Mouse (Mus musculus) liver, embryonic 13.5 days (tissue): ENCODE results near the gene Rnf182. TPM values are rescaled to one million over a fixed set of nuclear protein-coding genes. Genes with fewer than 3 reads are reported as not detected.

ENCODE experiments used
- ATAC-seq: fragments of 200-750 bp; cut with Nextera tagmentation; 2 replicates; pipeline ENCODE4 v1.8.0; 2017; ENCODE audit warnings: low read depth, mild to moderate bottlenecking, moderate number of reproducible peaks, moderate library complexity
- DNase-seq: peaks from one replicate; pipeline ENCODE4 v3.0.0; 2022
- H3K27ac ChIP-seq: fragments of 300-500 bp; sonication (generic); 2 replicates; pipeline ENCODE4 v1.5.1; 2015; ENCODE audit warnings: moderate library complexity, mild to moderate bottlenecking, inconsistent platforms
- H3K27me3 ChIP-seq: fragments of 300-500 bp; sonication (generic); 2 replicates; pipeline ENCODE4 v1.6.1; 2015; ENCODE audit warnings: mild to moderate bottlenecking, inconsistent platforms
- H3K36me3 ChIP-seq: fragments of 300-500 bp; sonication (generic); 2 replicates; pipeline ENCODE4 v1.6.1; 2015; ENCODE audit warnings: mild to moderate bottlenecking, inconsistent platforms
- H3K4me1 ChIP-seq: fragments of 300-500 bp; sonication (generic); replicated peaks from 2 replicates; pipeline ENCODE4 v1.6.1; 2015; ENCODE audit warnings: inconsistent platforms
- H3K4me2 ChIP-seq: fragments of 300-500 bp; sonication (generic); 2 replicates; pipeline ENCODE4 v1.6.1; 2015; ENCODE audit warnings: inconsistent platforms, mild to moderate bottlenecking, moderate library complexity
- H3K4me3 ChIP-seq: fragments of 300-500 bp; sonication (generic); replicated peaks from 2 replicates; pipeline ENCODE4 v1.5.1; 2015; ENCODE audit warnings: mild to moderate bottlenecking, inconsistent platforms
- H3K9ac ChIP-seq: fragments of 300-500 bp; sonication (generic); 2 replicates; pipeline ENCODE4 v1.6.1; 2015; ENCODE audit warnings: mild to moderate bottlenecking, inconsistent platforms
- H3K9me3 ChIP-seq: fragments of 300-500 bp; sonication (generic); replicated peaks from 2 replicates; pipeline ENCODE4 v1.6.1; 2016; ENCODE audit warnings: inconsistent platforms
- WGBS: fragments of 180-500 bp; shearing (Covaris S2); methylation state at CpG from one replicate; pipeline ENCODE4 v1.1.7; 2015; ENCODE audit not compliant: insufficient replicate concordance; 5-methylcytosine and 5-hydroxymethylcytosine counted together
- polyA plus RNA-seq: library from polyadenylated mRNA; unstranded; fragments of >200 nt; fragmentation: Nextera tagmentation; extraction: Ambion mirVana; gene quantifications from 2 replicates; pipeline ENCODE4 v1.2.1, GENCODE M21; 2015

Gene Rnf182
- polyA plus RNA-seq, 1 experiment from 2014 or later = 0.05 TPM

DNA sequence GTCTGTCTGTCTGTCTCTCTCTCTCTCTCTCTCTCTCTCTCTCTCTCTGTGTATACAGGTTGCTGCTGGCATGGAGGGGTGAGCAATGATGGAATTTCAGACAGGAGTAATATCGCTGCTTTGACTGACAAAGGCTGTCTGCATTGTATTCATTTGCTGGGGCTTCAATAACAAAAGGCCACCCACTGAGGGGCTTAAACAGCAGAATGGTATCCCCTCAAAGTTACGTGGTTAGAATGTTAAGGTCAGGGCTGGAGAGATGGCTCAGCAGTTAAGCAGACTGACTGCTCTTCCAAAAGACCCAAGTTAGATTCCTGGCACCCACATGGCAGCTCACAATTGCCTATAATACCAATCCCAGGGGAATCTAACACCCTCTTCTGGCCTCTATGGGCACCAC, 30.2 kb upstream of the Rnf182 start:
- H3K4me3 ChIP-seq = no peak overlapping the region
- no peaks in the 10 kb centered on the region for H3K9me3 ChIP-seq
- H3K9ac ChIP-seq = no peak overlapping the region
- ATAC-seq (no peak), DNase-seq (no peak)
- no peaks in the 10 kb centered on the region for H3K4me1 ChIP-seq
- no peaks in the 10 kb centered on the region for H3K36me3 ChIP-seq
- H3K4me2 ChIP-seq = no peak overlapping the region
- WGBS = 61% methylated on average over 2 of the region's 2 CpGs
- H3K27ac ChIP-seq = no peak overlapping the region
- H3K27me3 ChIP-seq = no peaks in the 10 kb centered on the region

- H3K27me3 ChIP-seq = peaks cover 8% of the 10 kb centered on the region
These were observed 28.5 kb upstream of the Rnf182 start for GRCm38 (mm10) chr13:43586966-43587365.

DNA sequence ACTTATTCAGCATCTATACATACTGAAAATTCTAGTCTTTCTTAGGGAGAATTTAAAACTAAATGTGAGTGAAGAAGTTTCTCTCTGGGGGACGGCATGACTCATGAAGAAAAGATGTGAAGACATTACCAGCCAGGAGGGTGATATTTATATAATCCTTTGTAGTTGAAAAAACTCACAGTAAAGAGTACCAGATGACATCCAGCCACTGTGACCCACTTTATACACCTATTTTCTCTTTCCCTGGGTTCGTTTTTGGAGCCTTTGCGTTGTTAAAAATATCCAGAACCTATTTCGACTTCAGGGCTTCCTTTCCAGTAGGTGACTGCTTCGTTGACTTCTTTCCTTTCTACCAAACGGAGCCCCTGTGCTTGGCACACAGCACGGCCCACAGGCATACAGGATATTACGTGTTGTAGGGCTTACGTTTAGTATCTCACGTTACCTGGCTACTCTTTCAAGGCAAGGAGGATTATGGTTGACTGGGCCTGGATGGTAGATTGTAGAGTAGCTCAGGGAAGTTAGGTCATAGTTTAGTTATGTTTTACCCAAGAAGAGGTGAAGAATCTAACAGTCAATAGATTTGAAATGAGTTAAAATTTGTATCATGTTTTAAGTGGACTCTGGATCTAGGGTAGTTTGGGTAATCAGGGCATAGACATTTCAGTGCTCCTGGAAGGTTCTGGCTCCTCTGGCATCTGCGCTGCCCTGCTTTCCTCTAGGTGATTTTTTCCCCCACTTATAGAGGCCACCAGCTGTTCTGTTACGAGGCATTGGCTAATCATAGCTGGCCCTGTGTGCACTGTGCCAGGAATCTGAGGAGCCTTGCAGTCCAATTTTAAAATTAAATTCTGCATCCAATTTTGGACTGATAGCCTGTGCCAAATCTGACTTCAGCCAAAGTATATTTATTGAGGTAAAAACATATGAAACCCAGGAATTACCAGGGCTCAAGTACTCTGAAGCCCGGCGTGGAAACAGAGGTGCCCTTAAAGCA, 27.4 kb upstream of the Rnf182 start:
- H3K27ac ChIP-seq = no peak overlapping the region
- H3K36me3 ChIP-seq = no peaks in the 10 kb centered on the region
- peaks cover 13% of the 10 kb centered on the region for H3K27me3 ChIP-seq
- H3K4me2 ChIP-seq = no peak overlapping the region
- no peak for DNase-seq
- no peak for ATAC-seq
- H3K9ac ChIP-seq = no peak overlapping the region
- H3K9me3 ChIP-seq = no peaks in the 10 kb centered on the region
- no peak overlapping the region for H3K4me3 ChIP-seq
- no peaks in the 10 kb centered on the region for H3K4me1 ChIP-seq
- WGBS = 70% methylated on average over 14 of the region's 14 CpGs

More at GRCm38 (mm10) chr13:43586966-43587365, 28.5 kb upstream of the Rnf182 start:
- Histone ChIP-seq H3K4me1 (no peaks in the 10 kb centered on the region), H3K36me3 (no peaks in the 10 kb centered on the region), H3K27ac (no peak overlapping the region), H3K9me3 (no peaks in the 10 kb centered on the region), H3K9ac (no peak overlapping the region), H3K4me3 (no peak overlapping the region), H3K4me2 (no peak overlapping the region)
- 58% methylated on average over 3 of the region's 3 CpGs for WGBS
- ATAC-seq = no peak
- DNase-seq = no peak

DNA sequence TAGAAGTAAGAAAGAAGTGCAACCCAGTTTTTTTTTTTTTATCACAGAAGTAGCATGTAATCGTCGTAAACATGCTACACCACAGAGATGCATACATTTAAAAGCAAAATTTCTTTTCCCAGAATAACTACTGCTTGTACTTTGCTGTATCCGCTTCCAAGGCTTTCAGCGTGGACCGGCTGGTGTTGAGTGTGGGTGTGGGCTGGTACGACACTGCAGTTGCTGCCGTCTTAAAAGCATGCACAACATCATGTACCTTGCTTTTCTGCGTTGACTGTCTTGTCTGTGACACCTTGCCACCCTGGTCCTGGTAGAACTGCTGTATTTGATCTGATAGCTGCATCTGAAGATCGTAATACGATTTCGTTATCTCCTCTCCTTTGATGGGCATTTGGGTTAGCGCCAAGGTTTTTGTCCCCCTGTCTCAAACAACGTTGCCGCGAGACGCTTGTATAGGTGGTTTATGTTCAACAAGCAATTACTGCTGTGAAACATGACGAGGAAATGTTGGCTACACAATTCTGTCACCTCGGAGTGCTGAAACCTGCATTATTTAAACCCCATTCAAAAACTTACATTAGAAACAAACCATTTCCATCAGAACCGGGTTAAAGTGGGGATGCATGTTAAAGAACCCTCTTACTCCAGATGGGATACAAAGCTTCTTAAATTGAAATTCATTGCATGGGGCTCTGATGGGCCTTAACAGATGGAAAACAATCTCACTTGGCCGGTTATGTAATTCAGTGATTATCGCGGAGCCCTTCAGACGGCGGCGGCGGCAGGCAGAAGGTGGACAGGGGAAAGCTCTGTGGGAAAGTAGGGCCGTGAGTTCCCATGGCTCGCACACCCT, 23.5 kb upstream of the Rnf182 start:
- no peak for DNase-seq
- no peaks in the 10 kb centered on the region for H3K4me1 ChIP-seq
- no peaks in the 10 kb centered on the region for H3K36me3 ChIP-seq
- ATAC-seq = no peak
- H3K27ac ChIP-seq = no peak overlapping the region
- H3K27me3 ChIP-seq = peaks cover 13% of the 10 kb centered on the region
- H3K4me2 ChIP-seq = no peak overlapping the region
- no peak overlapping the region for H3K4me3 ChIP-seq
- no peaks in the 10 kb centered on the region for H3K9me3 ChIP-seq
- H3K9ac ChIP-seq = no peak overlapping the region
- WGBS = 63% methylated on average over 28 of the region's 28 CpGs

DNA sequence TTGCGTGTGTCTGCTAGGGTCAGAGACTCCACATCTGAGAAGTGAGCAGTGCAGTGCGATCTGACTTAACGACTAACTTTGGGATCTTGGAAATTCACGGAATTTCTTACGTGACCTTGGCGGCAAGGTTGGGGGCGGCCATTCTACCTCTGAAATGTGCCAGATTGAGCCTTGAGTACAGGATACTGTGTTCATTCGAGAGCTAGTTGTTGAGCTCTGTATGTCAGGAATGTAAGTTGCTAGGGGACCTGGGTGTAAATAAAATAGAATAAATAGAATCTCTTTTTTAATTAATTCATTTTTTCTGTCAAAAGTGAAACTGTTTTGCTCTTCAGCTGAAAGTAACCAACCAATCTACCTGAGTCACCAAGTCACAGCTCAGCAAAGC, 22.8 kb upstream of the Rnf182 start:
- H3K36me3 ChIP-seq = no peaks in the 10 kb centered on the region
- ATAC-seq (no peak), DNase-seq (no peak)
- H3K27me3 ChIP-seq = peaks cover 13% of the 10 kb centered on the region
- no peaks in the 10 kb centered on the region for H3K4me1 ChIP-seq
- no peak overlapping the region for H3K9ac ChIP-seq
- H3K4me3 ChIP-seq = no peak overlapping the region
- H3K4me2 ChIP-seq = no peak overlapping the region
- H3K9me3 ChIP-seq = no peaks in the 10 kb centered on the region
- 50% methylated on average over 8 of the region's 8 CpGs for WGBS
- no peak overlapping the region for H3K27ac ChIP-seq

GRCm38 (mm10) chr13:43595896-43596295, 19.6 kb upstream of the Rnf182 start:
- DNase-seq (no peak), ATAC-seq (no peak)
- no peaks in the 10 kb centered on the region for H3K36me3 ChIP-seq
- no peaks in the 10 kb centered on the region for H3K4me1 ChIP-seq
- peaks cover 13% of the 10 kb centered on the region for H3K27me3 ChIP-seq
- no peak overlapping the region for H3K4me3 ChIP-seq
- 42% methylated on average over 4 of the region's 4 CpGs for WGBS
- H3K4me2 ChIP-seq = no peak overlapping the region
- H3K9ac ChIP-seq = no peak overlapping the region
- no peaks in the 10 kb centered on the region for H3K9me3 ChIP-seq
- H3K27ac ChIP-seq = no peak overlapping the region

- 77% methylated on average over 6 of the region's 6 CpGs for WGBS
- Histone ChIP-seq H3K9me3 (no peaks in the 10 kb centered on the region), H3K27ac (no peak overlapping the region), H3K4me3 (no peak overlapping the region), H3K4me2 (no peak overlapping the region), H3K27me3 (no peaks in the 10 kb centered on the region), H3K4me1 (no peaks in the 10 kb centered on the region), H3K9ac (no peak overlapping the region), H3K36me3 (no peaks in the 10 kb centered on the region)
- no peak for ATAC-seq
- DNase-seq = no peak
These were observed 14.5 kb upstream of the Rnf182 start for GRCm38 (mm10) chr13:43600967-43601366.

GRCm38 (mm10) chr13:43602440-43602839, 13.1 kb upstream of the Rnf182 start:
- Histone ChIP-seq H3K9ac (no peak overlapping the region), H3K4me3 (no peak overlapping the region), H3K4me2 (no peak overlapping the region), H3K27ac (no peak overlapping the region), H3K4me1 (no peaks in the 10 kb centered on the region), H3K36me3 (no peaks in the 10 kb centered on the region), H3K9me3 (no peaks in the 10 kb centered on the region), H3K27me3 (no peaks in the 10 kb centered on the region)
- DNase-seq = no peak
- ATAC-seq = no peak
- WGBS = 63% methylated on average over 2 of the region's 2 CpGs

DNA sequence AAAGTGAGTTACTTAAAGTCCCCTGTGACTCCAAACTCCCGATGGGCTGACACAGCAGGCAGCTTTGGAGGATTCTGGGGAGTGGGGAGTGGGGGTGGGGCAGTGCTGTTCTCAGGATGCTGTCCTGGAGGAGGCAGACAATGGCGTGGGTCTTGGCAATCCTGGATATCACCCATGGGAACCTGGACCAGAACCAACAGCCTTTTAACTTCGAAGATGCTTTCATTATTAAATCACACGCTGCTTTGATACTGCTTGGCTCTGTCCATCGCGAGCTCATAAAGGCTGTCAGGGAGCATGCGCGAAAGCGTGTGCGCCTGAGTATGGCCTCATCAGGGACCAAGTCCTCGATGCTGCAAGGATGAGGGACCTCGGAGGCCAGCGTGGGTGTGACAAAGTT, 12.5 kb upstream of the Rnf182 start:
- no peaks in the 10 kb centered on the region for H3K9me3 ChIP-seq
- WGBS = 71% methylated on average over 13 of the region's 13 CpGs
- no peak overlapping the region for H3K4me3 ChIP-seq
- no peak for DNase-seq
- no peak overlapping the region for H3K27ac ChIP-seq
- H3K9ac ChIP-seq = no peak overlapping the region
- no peaks in the 10 kb centered on the region for H3K36me3 ChIP-seq
- no peak overlapping the region for H3K4me2 ChIP-seq
- no peaks in the 10 kb centered on the region for H3K27me3 ChIP-seq
- no peaks in the 10 kb centered on the region for H3K4me1 ChIP-seq
- ATAC-seq = no peak

DNA sequence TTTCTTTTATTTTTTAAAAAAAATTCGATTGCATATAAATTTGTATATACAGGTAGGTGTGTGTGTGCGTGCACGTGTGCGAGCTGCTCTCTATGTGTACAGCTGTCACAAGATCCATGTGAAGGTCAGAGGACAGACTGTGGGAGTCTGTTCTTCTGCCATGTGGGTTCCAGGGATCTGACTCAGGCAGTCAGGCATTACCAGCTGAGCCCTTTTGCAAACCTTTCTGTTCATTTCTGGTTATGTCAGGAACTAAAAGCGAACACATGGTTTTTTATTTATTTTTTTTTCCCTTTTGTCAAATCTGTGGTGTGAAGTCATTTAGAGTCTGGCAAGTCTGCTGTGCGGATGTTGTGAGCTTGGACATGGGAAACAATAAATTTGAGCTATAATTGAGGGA, 6.7 kb upstream of the Rnf182 start:
- Histone ChIP-seq H3K27ac (no peak overlapping the region), H3K4me1 (no peaks in the 10 kb centered on the region), H3K27me3 (no peaks in the 10 kb centered on the region), H3K4me3 (no peak overlapping the region), H3K9ac (no peak overlapping the region), H3K36me3 (no peaks in the 10 kb centered on the region), H3K9me3 (no peaks in the 10 kb centered on the region), H3K4me2 (no peak overlapping the region)
- DNase-seq (no peak), ATAC-seq (no peak)
- 74% methylated on average over 6 of the region's 6 CpGs for WGBS

GRCm38 (mm10) chr13:43612040-43612439, 3.5 kb upstream of the Rnf182 start:
- Histone ChIP-seq H3K27me3 (peaks cover 23% of the 10 kb centered on the region), H3K4me3 (no peak overlapping the region), H3K4me1 (peaks cover 14% of the 10 kb centered on the region), H3K27ac (no peak overlapping the region), H3K36me3 (no peaks in the 10 kb centered on the region), H3K9me3 (no peaks in the 10 kb centered on the region), H3K9ac (no peak overlapping the region), H3K4me2 (no peak overlapping the region)
- WGBS = 67% methylated on average over 6 of the region's 6 CpGs
- ATAC-seq (no peak), DNase-seq (no peak)
